Mouse (Mus musculus): Measurements from ENCODE around the gene Gm21188.
A peak's percentile ranks its signal among the peaks of the same experiment; 100 is the strongest.
"Not testable (repeated sequence)": the region's sequence is repeated elsewhere in the genome, so short reads cannot be mapped to it uniquely, and the experiment has no call there.

Gene Gm21188

DNA sequence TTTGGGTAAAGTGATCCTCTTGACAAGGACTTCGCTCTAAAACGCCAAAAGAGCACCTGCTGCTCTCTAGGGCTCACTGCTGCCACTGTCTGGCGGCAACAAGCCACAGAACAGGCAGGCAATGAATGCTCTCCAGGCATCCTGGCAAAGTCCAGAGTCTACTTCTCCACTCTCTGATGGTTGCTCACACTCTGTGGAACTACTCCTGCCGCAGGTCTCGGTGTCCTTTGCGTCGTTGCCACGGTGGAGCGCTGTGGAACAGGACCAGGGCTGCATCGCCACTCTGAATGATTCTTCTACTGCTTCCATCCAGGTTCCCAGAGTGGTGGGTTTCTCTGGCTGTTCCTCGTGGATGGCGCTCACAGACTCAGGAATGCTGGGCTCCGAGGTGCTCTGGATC is 25.6 kb downstream of the Gm21188 start:
- DNase-seq = peak; percentile 35

DNA sequence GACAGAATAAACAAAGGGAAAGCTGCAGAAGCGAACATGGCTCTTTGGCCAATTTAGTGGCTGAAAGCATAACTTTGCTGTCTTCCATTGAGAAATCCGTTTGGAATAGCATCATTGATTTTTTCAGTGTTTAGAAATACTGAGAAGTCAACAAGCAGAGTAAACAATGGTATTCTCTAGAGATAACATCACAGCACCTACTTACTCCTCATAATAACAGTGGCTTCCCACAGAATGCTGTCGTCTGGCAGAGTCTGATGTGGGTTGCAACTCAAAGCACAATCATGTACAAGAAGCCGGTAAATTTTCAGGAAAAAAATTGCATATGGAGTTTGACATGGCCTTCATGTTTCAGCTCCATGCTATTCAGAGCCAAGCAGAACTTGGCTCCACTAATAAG is 26.4 kb downstream of the Gm21188 start:
- DNase-seq = not testable (repeated sequence)

DNA sequence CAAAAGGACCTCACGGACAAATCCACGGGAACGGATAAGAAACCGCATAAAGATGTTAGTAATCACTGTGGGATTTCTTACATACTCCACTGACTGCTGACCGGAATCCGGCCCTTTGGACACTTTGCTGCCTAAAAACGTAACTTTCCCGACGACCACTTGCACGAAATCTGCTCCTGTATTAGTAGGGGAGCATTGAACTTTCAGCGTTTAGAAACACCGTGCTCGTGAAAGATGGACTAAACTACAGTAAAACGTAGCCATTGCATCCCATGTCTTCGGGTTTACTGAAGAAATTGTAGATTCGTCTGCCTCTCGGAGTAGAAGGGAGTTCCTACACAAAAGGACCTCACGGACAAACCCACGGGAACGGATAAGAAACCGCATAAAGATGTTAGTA is 27.0 kb downstream of the Gm21188 start:
- DNase-seq = not testable (repeated sequence)

DNA sequence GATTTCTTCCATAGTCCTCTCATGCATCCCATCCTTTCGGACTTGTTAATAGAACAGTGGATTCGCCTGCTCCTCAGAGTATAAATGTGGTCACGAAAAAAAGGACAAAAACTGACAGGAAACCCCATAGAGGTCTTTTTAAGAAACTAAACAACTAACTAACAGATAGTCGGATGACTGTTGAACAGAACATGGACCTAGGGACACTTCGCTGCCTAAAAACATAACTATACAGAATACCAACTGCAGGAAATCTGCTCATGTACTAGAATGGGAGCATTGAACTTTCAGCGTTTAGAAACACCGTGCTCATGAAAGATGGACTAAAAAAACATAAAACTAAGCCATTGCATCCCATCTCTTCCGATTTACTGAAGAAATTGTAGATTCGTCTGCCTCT is 27.4 kb downstream of the Gm21188 start:
- not testable (repeated sequence) for DNase-seq

DNA sequence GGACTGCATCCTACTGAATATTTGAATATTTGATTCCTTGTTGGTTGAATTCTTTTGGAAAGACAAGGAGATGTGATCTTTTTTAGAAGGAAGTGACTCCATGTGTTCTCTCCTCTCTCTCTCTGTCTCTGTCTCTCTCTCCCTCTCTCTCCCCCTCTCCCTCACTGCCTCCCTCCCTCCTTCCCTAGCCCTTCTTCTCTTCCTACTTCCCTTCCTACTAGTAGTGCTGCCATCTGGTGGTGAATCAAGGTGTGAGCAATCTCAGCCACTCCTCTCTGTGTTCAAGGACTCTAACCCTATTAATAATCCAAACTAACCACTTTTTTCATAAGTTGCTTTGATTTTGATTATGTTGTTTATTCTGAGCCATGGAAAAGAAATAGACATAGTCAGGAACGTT is 30.5 kb downstream of the Gm21188 start:
- DNase-seq = not testable (repeated sequence)

DNA sequence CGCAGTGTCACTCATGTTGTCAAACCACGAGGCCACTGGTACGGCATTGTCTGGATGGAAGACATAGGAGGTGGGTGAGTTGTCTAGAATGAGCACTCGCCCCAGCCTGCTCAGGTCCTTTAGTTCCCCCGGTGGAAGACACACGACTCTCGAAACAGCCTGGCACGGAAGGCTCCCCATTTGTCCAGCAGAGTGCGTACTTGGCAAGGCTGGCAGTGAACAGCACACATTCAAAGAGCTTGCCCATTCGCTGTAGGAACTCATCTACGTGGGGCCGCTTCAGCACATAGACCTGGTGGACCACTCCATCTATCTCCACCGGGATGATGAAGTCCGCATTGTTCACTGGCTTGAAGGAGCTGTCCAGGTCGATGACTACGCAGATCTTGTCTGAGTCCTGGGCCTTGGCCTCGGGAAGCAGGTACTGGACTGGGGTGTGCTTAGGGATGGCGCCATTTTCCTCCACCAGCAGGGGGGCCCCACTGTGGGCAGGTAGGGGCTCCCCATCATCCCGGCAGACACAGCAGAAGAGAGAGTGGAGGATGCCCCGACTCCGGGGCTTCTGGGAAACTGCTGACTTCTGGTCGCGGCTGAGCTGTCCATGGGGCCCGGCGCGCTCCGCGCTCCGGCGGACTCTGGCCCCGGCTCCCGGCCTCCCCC is 36.5 kb downstream of the Gm21188 start:
- DNase-seq = not testable (repeated sequence)

DNA sequence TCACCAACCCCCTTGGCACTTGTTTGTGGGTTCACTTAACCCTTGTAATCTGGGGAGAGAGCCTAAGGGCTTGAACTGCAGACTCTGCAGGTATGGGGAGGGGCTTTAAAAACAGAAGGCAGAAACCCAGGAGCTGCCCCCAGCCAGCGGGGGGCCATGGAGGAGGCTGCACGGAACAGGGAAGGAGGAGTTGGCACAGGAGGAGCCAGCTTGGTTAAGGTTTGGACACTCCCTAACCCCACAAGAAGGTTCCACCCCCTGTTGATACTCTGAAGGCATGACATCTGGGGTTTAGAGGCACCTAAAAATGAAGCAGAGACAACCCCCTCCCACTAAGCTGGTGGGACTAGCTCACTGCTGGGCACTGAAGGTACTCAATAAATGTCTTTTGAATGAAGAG is 38.0 kb downstream of the Gm21188 start:
- not testable (repeated sequence) for DNase-seq

DNA sequence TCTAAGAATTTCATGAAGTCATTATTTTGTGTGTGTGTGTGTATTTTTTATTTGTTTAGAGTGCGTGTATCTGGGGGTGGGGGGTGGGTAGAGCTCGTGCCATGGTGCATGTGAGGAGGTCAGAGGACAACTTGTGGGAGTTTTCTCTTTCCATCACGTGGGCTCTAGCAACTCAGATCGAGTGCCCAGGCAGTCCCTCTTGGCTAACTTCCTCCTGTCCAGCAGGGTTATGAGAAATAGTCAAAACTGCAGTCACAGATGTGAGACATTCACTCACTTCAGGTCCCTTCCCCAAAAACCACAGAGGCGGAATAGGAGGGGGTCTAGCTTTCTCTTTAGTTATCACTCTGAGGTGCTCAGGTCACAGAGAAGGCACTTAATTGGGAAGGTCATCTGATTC is 38.5 kb downstream of the Gm21188 start:
- DNase-seq = not testable (repeated sequence)

DNA sequence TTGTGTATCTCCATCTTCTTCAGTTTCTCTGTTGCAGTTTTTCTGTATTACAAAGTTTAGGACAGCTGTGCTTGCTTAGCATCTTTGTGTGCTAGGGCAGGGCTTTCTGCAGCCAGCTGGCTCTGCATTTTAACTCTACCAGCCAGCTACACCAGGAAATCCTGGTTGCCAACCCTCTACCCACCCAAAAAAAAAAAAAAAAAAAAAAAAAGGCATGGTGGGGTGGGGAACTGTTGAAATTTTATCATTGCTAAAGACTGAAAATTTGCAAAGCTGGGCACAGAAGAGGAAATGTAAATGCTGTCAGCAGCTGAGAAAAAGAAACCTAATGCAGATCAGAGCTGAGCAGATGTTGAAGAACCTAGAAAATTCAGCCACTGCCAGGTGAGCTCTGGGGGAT is 41.9 kb downstream of the Gm21188 start:
- not testable (repeated sequence) for DNase-seq

DNA sequence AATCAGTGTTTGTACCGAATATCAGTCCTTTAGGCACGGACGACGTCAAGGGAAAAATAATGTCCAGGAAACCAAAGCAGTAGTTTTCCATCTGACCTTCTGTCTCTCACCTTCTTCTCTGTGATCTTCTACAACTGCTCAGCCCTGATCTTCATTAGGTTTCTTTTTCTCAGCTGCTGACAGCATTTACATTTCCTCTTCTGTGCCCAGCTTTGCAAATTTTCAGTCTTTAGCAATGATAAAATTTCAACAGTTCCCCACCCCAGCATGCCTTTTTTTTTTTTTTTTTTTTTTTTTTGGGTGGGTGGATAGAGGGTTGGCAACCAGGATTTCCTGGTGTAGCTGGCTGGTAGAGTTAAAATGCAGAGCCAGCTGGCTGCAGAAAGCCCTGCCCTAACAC is 52.8 kb downstream of the Gm21188 start:
- not testable (repeated sequence) for DNase-seq

DNA sequence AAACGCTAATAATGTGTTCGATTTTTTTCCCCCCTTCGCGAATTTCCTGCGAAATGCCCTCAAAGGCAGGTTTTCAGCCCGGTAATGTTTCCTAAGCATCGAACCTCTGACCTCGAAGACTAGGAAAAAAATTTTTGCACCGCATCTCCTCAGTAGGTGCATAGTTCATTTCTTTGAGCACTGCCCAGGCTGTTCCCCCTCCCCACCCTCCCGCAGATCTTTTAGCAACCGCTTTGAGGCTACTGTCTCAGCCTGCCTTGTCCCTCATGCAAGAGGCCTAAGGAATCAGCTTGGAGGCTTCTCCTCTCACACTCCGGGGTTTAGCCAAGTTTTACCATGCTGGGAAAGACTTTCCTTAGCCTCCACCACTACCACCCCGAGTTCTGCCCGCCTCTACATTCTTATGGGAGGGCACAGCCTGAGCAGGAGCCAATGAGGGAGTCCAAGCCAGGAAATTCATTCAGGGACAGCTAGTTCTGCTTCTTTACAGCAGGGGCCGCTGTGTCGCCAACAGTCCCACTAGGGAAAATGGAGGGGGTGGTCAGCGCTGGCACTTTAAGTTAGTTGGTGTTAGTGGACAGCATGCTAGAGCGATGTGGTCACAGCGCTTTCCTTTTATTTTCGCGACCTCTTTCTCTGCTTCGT is 53.4 kb downstream of the Gm21188 start:
- DNase-seq = not testable (repeated sequence)

DNA sequence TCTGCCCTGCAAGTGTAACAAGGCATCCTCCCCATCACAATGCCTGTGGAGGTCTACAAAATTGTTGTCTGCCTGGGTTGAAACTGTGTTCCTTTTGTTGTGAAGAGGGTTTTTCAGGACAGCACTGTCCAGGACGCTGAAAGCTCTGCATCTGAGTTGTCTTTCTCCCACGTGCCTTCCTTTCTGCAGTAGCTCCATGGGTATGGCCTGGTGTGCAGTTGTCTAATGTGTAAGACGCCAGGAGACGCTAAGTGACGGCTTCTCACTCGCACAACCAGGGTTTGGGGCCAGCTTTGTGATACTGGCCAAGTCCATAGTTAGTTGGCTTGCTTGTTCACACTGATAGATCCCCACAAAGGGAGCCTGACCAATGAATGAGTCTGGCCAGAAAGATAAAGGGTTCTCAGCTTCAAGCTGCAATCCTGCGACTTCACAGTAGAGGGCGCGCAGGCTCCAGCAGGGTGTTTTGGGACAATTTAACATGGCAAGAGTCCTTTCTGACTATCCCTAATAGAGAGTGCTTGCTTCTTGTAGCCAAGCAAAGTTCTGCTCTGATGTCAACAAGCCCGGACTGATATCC is 60.0 kb downstream of the Gm21188 start:
- DNase-seq = not testable (repeated sequence)

DNA sequence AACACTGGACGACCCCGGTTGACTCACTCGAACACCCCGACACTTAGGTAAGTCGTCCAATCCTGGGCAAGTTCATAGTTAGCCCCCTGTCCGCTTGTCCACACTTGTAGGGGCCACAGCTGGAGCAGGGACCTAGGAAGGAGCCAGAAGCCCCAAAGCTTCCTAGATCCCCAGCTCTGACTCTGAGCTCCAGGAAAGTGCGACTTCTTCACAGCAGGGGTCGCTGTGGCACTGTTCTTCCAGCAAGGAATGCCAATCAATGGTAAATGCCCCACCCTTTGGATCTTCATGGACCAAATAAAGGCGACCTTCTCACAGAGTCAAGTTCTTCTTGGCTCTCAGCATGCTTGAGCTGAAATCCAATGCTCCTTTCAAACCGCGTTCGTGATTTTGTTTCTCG is 60.7 kb downstream of the Gm21188 start:
- not testable (repeated sequence) for DNase-seq

All from kidney, adult 11 months (tissue).